Mouse (Mus musculus): ENCODE results near the gene Atp2b1. TPM values are rescaled to one million over a fixed set of nuclear protein-coding genes. Genes with fewer than 3 reads are reported as not detected.

Atp2b1 gene
- polyA plus RNA-seq, 1 experiment from 2014 or later: 39.2 TPM

DNA sequence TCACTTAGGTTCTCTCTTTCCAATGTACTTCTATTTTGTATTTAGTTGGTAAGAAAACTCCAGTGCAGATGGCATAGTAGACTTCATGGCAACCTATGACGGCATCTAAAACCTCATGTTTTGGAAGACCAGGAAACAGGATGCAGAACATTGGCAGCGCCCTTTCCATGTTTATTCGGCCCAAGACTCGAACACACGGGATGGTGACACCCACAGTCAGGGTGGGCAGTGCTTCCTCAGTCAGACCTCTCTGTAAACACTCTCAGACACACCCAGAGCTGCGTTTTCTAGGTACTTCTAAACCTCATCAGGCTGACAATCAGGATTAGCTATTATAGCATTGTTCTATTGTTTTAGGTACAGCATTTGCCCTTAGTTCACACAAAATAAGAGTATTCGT, 146.4 kb downstream of the Atp2b1 start:
- peaks cover 2% of the 10 kb centered on the region for H3K27me3 ChIP-seq
- POLR2A ChIA-PET: interaction anchor here (0.5 kb wide), 1 partner anchor 35 kb away, joined by 3 read pairs; no protein-coding TSS in a partner anchor
- DNase-seq (ENCODE audit: low read depth, low spot score) (no peak), ATAC-seq (no peak)
- TF ChIP-seq CTCF (IDR thresholded peaks at IDR 0.05): no peak
- in situ Hi-C loops (cut with MboI; ENCODE audit: low pct_unique_long_range_greater_than_20kb): no loop called here
- CTCF ChIA-PET: interaction anchor here (1.0 kb wide), 2 partner anchors 14 to 24 kb away, joined by 3 read pairs; no protein-coding TSS in a partner anchor

DNA sequence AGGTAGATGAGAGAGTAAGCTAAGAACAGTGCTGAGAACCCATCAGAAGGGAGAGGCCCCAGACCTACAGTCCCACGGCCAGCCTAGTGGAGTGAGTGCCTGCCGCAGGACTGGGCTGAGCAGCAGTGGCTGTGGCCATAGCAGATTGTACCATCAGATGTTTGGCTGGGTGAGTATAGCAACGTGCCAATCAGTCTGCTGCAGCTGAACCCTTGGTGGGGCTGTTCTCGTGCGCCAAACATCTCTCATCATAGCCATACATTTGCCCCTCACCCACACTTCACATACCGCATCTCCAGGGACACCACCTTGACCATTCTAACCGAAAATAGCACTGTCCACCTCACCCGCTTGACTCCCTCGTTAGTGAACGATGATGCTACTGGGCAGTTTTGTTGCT, 147.2 kb downstream of the Atp2b1 start:
- CTCF ChIA-PET: no interaction called here
- TF ChIP-seq CTCF (IDR thresholded peaks at IDR 0.05): no peak
- DNase-seq (ENCODE audit: low read depth, low spot score) (no peak), ATAC-seq (no peak)
- POLR2A ChIA-PET: no interaction called here
- H3K27me3 ChIP-seq: peaks cover 2% of the 10 kb centered on the region
- in situ Hi-C loops (cut with MboI; ENCODE audit: low pct_unique_long_range_greater_than_20kb): no loop called here

DNA sequence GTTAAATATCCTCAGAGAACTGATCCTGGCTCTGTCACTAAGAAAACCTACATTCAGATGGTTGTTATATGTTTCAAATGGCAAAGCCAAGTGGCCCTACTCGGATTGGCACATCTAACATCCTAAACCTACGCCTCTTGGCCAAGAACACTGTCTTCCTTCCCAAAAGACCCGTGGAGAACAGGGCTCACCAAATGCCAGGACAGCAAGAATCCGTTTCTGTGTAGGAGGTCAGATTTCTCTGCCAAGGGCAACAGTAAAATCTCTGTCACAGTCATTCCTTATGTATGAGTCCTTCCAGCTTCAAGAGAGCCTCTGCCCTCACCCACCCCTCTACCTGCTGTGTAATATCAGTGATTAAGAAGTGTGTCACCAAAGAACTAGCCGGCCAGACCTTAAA, 148.3 kb downstream of the Atp2b1 start:
- no peak for TF ChIP-seq CTCF (IDR thresholded peaks at IDR 0.05)
- in situ Hi-C loops (cut with MboI; ENCODE audit: low pct_unique_long_range_greater_than_20kb): no loop called here
- peak; percentile 90 for ATAC-seq
- peaks cover 2% of the 10 kb centered on the region for H3K27me3 ChIP-seq
- CTCF ChIA-PET: interaction anchor here (1.0 kb wide), 1 partner anchor 142 kb away, joined by 3 read pairs; no protein-coding TSS in a partner anchor
- DNase-seq (ENCODE audit: low read depth, low spot score): peak; percentile 28
- POLR2A ChIA-PET: no interaction called here

Other genes starting within 250 kb of the Atp2b1 start
- gene Poc1b, start 192.6 kb downstream of the Atp2b1 start, polyA plus RNA-seq (2021): 10.5 TPM
- gene Galnt4, start 193.8 kb downstream of the Atp2b1 start, polyA plus RNA-seq (2021): 7.2 TPM
- not detected for gene Phxr2, start 211.9 kb downstream of the Atp2b1 start, polyA plus RNA-seq (2021)

Data from Patski (cell line).